Mouse (Mus musculus): ENCODE measurements around the gene Serbp1. TPM values are rescaled to one million over a fixed set of nuclear protein-coding genes. Genes with fewer than 3 reads are reported as not detected.
A peak's percentile ranks its signal among the peaks of the same experiment; 100 is the strongest.

The Serbp1 gene
- total and polyA plus RNA-seq, 3 experiments = 1,043 to 1,809 (median 1,049) TPM

DNA sequence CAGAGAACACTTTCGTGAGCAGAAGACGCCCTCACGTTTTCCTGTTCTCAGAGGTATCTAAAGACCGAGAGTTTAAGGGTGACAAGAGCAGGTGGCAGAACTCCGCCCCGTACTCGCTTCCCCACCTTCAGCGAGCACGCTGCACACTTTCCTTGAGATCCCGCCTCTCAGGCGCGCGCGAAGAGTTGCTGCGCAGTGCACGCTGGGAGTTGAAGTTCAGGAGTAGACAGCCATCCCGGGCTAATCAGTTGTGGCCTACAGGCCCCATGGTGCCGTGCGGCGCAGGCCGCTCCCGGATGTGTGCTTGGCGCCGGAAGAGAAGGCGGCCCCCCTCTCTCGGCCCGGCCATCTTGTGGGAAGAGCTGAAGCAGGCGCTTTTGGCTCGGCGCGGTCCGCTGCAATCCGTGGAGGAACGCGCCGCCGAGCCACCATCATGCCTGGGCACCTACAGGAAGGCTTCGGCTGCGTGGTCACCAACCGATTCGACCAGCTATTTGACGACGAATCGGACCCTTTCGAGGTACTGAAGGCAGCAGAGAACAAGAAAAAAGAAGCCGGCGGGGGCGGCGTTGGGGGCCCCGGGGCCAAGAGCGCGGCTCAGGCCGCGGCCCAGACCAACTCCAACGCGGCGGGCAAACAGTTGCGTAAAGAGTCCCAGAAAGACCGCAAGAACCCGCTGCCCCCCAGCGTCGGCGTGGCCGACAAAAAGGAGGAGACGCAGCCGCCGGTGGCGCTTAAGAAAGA lies 28.9 kb downstream of the Serbp1 start (continued):
- no peak for TF ChIP-seq BHLHE40 (IDR thresholded peaks at IDR 0.05; ENCODE audit: borderline replicate concordance, low read depth, low read length)
- no peak for TF ChIP-seq TAL1 (IDR thresholded peaks at IDR 0.05; ENCODE audit: low read length)
- no peak for TF ChIP-seq ZNF384 (IDR thresholded peaks at IDR 0.05; ENCODE audit: low read depth, low read length)
- TF ChIP-seq POLR2AphosphoS5 (IDR thresholded peaks at IDR 0.05; ENCODE audit: borderline replicate concordance, low read depth, low read length) = peak; percentile 71; the same call in 1 of the 2 replicates
- TF ChIP-seq NRF1 (IDR thresholded peaks at IDR 0.05; ENCODE audit: insufficient read depth, low read depth, low read length, poor library complexity, severe bottlenecking) = peak; percentile 66
- peak; percentile 98 for TF ChIP-seq HCFC1 (IDR thresholded peaks at IDR 0.05; ENCODE audit: low read depth, low read length)
- peak; percentile 81 for TF ChIP-seq ZMIZ1 (IDR thresholded peaks at IDR 0.05; ENCODE audit: low read depth, low read length)
- TF ChIP-seq USF2 (IDR thresholded peaks at IDR 0.05; ENCODE audit: borderline replicate concordance in 1 of 2, insufficient read depth in 1 of 2, low read depth in 1 of 2, low read length in 2 of 2) = no peak
- no peak for TF ChIP-seq USF1 (IDR thresholded peaks at IDR 0.05; ENCODE audit: low read depth, low read length)
- peak; percentile 93 for TF ChIP-seq NELFE (IDR thresholded peaks at IDR 0.05; ENCODE audit: low read depth, low read length)
- peak; percentile 84; the same call in 1 of the 2 replicates for TF ChIP-seq MAZ (IDR thresholded peaks at IDR 0.05; ENCODE audit: low read depth, low read length)
- no peak for TF ChIP-seq MYB (IDR thresholded peaks at IDR 0.05; ENCODE audit: low read depth, low read length)
- peak; percentile 86; the same call in 1 of the 2 replicates for TF ChIP-seq KAT2A (conservative IDR thresholded peaks at IDR 0.05; ENCODE audit: low read depth, low read length)
- TF ChIP-seq JUND (IDR thresholded peaks at IDR 0.05; ENCODE audit: low read depth, low read length) = no peak
- peak; percentile 62 for TF ChIP-seq TCF12 (IDR thresholded peaks at IDR 0.05; ENCODE audit: low read depth, low read length)
- TF ChIP-seq MXI1 (IDR thresholded peaks at IDR 0.05; ENCODE audit: low read depth, low read length) = peak; percentile 79; the same call in 1 of the 2 replicates
- peak; percentile 65; the same call in 1 of the 2 replicates for TF ChIP-seq POLR2AphosphoS2 (IDR thresholded peaks at IDR 0.05; ENCODE audit: low read length)

DNA sequence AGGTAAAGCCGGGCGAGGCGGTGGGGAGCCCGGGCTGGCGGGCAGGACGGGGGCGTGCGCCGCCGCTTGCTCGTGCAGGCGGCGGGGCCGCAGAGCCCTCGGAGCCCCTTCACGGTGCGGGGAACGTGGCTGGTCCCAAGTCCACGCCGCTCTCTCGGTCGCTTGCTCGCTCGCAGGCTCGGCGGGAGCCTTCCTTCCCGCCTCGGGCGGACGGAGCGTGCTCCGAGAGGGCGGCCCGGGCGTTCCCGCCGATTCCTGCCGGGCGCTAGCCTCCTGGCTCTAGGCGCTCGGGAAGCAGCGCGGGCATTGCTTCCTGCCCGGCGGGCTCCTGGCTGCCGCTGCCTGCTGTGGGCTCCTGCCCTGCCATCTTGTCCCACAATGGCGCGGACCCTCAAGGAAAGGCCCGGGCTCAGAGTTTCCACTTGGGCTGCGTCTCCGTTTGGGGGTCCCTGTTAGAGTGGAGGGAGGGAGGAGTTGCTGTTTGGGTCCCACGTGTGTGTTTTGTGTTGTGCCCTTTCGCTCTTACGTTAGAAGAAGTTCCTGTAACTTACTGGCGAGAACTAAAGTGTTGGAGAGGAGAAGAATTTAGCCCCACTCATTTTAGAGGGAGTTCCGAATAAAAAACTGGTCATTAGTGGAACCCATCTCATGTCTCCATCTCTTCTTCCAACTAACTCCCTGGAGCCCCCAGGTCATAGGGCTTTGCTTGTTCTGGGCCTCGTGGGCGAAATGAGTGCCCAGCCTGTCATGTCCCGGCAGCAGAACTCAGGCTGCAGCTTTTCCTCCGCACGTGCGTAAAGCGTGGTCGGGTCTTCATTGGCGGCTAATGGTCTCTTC lies 29.6 kb downstream of the Serbp1 start:
- peaks cover 53% of the 10 kb centered on the region for H3K79me2 ChIP-seq (ENCODE audit: control insufficient read depth, insufficient read depth, low read length, poor library complexity)
- H3K4me1 ChIP-seq (ENCODE audit: control insufficient read depth in 1 of 2, insufficient read depth in 2 of 2, low read length in 2 of 2) = peaks cover 2 to 10% of the 10 kb centered on the region in 2 experiments; a peak in 1 of 4 replicates
- H3K4me3 ChIP-seq (ENCODE audit: control insufficient read depth in 1 of 2, insufficient read depth in 1 of 2, low read depth in 2 of 2, low read length in 2 of 2) = peak overlapping the region; percentile 92 to 93
- H3K27ac ChIP-seq (ENCODE audit: control insufficient read depth, low read depth, low read length) = peak overlapping the region; percentile 73
- peak overlapping the region; percentile 100 for H3K9ac ChIP-seq (ENCODE audit: control insufficient read depth, low read depth, low read length, poor library complexity, severe bottlenecking)
- peak; percentile 72 for DNase-seq (ENCODE audit: low read depth, low spot score)
- no peaks in the 10 kb centered on the region for H3K9me3 ChIP-seq (replicated peaks; ENCODE audit: insufficient read depth, low read length)
- H3K27me3 ChIP-seq (ENCODE audit: control insufficient read depth in 1 of 2, insufficient read depth in 2 of 2, low read length in 2 of 2) = no peaks in the 10 kb centered on the region
- H3K36me3 ChIP-seq (ENCODE audit: control insufficient read depth in 1 of 2, insufficient read depth in 2 of 2, low read length in 2 of 2) = peaks cover 29 to 34% of the 10 kb centered on the region in 2 experiments
- TF ChIP-seq MXI1 (IDR thresholded peaks at IDR 0.05; ENCODE audit: low read depth, low read length) (peak; percentile 100), MAX (IDR thresholded peaks at IDR 0.05; ENCODE audit: low read length) (peak; percentile 94), UBTF (IDR thresholded peaks at IDR 0.05; ENCODE audit: borderline replicate concordance, insufficient read depth, low read depth, low read length) (peak; percentile 41; the same call in 1 of the 2 replicates), HCFC1 (IDR thresholded peaks at IDR 0.05; ENCODE audit: low read depth, low read length) (0 out of 2 replicates have a peak, but pooled peaks have one; percentile 12), ZC3H11A (IDR thresholded peaks at IDR 0.05; ENCODE audit: low read depth, low read length) (no peak), BHLHE40 (IDR thresholded peaks at IDR 0.05; ENCODE audit: borderline replicate concordance, low read depth, low read length) (peak; percentile 82), POLR2A (IDR thresholded peaks at IDR 0.05; ENCODE audit: control insufficient read depth in 1 of 2, insufficient read depth in 1 of 2, low read depth in 1 of 2, low read length in 2 of 2, poor library complexity in 1 of 2) (peak; percentile 17 to 35; a peak in 1 of 4 replicates), POLR2AphosphoS2 (IDR thresholded peaks at IDR 0.05; ENCODE audit: low read length) (0 out of 2 replicates have a peak, but pooled peaks have one; percentile 52), EP300 (IDR thresholded peaks at IDR 0.05; ENCODE audit: low read depth in 1 of 2, low read length in 2 of 2) (no peak), ZKSCAN1 (IDR thresholded peaks at IDR 0.05; ENCODE audit: low read depth, low read length) (no peak), CHD1 (IDR thresholded peaks at IDR 0.05; ENCODE audit: low read depth, low read length) (peak; percentile 92; the same call in 1 of the 2 replicates), SIN3A (IDR thresholded peaks at IDR 0.05; ENCODE audit: low read length) (peak; percentile 88), MYC (IDR thresholded peaks at IDR 0.05; ENCODE audit: low read depth, low read length) (peak; percentile 99), KAT2A (conservative IDR thresholded peaks at IDR 0.05; ENCODE audit: low read depth, low read length) (no peak), MEF2A (IDR thresholded peaks at IDR 0.05; ENCODE audit: extremely low read depth, insufficient replicate concordance, low read depth, low read length, poor library complexity, severe bottlenecking) (no peak), TBP (IDR thresholded peaks at IDR 0.05; ENCODE audit: low read depth, low read length) (0 out of 2 replicates have a peak, but pooled peaks have one; percentile 19)

Measured in MEL (cell line).